Mouse (Mus musculus) heart, adult 2 months (tissue): ENCODE measurements around the gene Atl1.

Experiments used
- CTCF ChIP-seq: fragments of 200-600 bp; IDR thresholded peaks from 2 replicates; pipeline ENCODE4 v1.8.1; 2022; ENCODE audit warnings: antibody characterized with exemption, mild to moderate bottlenecking, moderate library complexity
- EP300 ChIP-seq: fragments of 200-500 bp; IDR thresholded peaks from 2 replicates; pipeline ENCODE4 v1.6.1; 2011; ENCODE audit warnings: low read depth, low read length, control low read depth; ENCODE audit not compliant: insufficient read depth
- POLR2A ChIP-seq: fragments of 200-500 bp; IDR thresholded peaks from 2 replicates; pipeline ENCODE4 v1.6.1; 2011; ENCODE audit warnings: mild to moderate bottlenecking, low read depth, low read length, control low read depth; ENCODE audit not compliant: insufficient read depth

DNA sequence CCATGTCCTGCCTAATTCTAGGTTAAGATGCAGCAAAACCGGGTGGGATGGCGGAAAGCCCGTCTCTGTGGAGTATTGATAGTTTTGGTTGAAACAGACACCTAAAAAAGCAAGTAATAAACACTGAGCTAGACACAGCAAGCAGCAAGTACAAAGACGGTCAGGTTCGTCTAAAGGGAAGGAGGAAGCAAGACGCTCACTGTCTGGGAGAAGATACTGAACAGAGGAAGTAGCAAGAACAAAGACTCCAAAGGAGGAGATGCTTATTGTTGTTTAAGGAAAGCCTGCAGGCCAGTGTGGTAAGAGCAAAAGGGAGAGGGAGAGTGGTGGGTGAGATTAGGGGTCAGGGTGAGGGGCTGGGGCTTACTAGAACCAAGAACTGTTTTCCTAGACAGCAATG is 2.4 kb upstream of the Atl1 start:
- TF ChIP-seq CTCF (no peak), POLR2A (no peak), EP300 (no peak)
